Mouse (Mus musculus): ENCODE measurements around the gene Tnrc6a.

Tnrc6a gene

GRCm38 (mm10) chr7:123124299-123124716, 623 bp downstream of the Tnrc6a start:
- DNase-seq (ENCODE audit: extremely low spot score, low read depth, low spot score): no peak

- no peak for DNase-seq (ENCODE audit: extremely low spot score, low read depth, low spot score)
These were observed 1.1 kb downstream of the Tnrc6a start for GRCm38 (mm10) chr7:123124735-123125181.

GRCm38 (mm10) chr7:123126056-123126455, 2.4 kb downstream of the Tnrc6a start:
- DNase-seq (ENCODE audit: extremely low spot score, low read depth, low spot score): no peak

- DNase-seq (ENCODE audit: extremely low spot score, low read depth, low spot score): no peak
These were observed 3.6 kb downstream of the Tnrc6a start for GRCm38 (mm10) chr7:123127301-123127700.

GRCm38 (mm10) chr7:123127981-123128380, 4.3 kb downstream of the Tnrc6a start:
- no peak for DNase-seq (ENCODE audit: extremely low spot score, low read depth, low spot score)

GRCm38 (mm10) chr7:123129061-123129460, 5.4 kb downstream of the Tnrc6a start:
- DNase-seq (ENCODE audit: extremely low spot score, low read depth, low spot score): no peak

GRCm38 (mm10) chr7:123130198-123130597, 6.5 kb downstream of the Tnrc6a start:
- DNase-seq (ENCODE audit: extremely low spot score, low read depth, low spot score): no peak

GRCm38 (mm10) chr7:123132401-123132800, 8.7 kb downstream of the Tnrc6a start:
- DNase-seq (ENCODE audit: extremely low spot score, low read depth, low spot score): no peak

GRCm38 (mm10) chr7:123134876-123135275, 11.2 kb downstream of the Tnrc6a start:
- no peak for DNase-seq (ENCODE audit: extremely low spot score, low read depth, low spot score)

- DNase-seq (ENCODE audit: extremely low spot score, low read depth, low spot score): no peak
These were observed 12.0 kb downstream of the Tnrc6a start for GRCm38 (mm10) chr7:123135655-123136054.

GRCm38 (mm10) chr7:123138001-123138400, 14.3 kb downstream of the Tnrc6a start:
- no peak for DNase-seq (ENCODE audit: extremely low spot score, low read depth, low spot score)

GRCm38 (mm10) chr7:123146141-123146846, 22.6 kb downstream of the Tnrc6a start:
- no peak for DNase-seq (ENCODE audit: extremely low spot score, low read depth, low spot score)

- no peak for DNase-seq (ENCODE audit: extremely low spot score, low read depth, low spot score)
These were observed 24.1 kb downstream of the Tnrc6a start for GRCm38 (mm10) chr7:123147787-123148186.

- DNase-seq (ENCODE audit: extremely low spot score, low read depth, low spot score): no peak
These were observed 25.2 kb downstream of the Tnrc6a start for GRCm38 (mm10) chr7:123148935-123149334.

- DNase-seq (ENCODE audit: extremely low spot score, low read depth, low spot score): no peak
These were observed 38.7 kb downstream of the Tnrc6a start for GRCm38 (mm10) chr7:123162346-123162745.

GRCm38 (mm10) chr7:123167436-123167835, 43.8 kb downstream of the Tnrc6a start:
- DNase-seq (ENCODE audit: extremely low spot score, low read depth, low spot score): no peak

- no peak for DNase-seq (ENCODE audit: extremely low spot score, low read depth, low spot score)
These were observed 45.9 kb downstream of the Tnrc6a start for GRCm38 (mm10) chr7:123169618-123170017.

GRCm38 (mm10) chr7:123172101-123172500, 48.4 kb downstream of the Tnrc6a start:
- DNase-seq (ENCODE audit: extremely low spot score, low read depth, low spot score): no peak

GRCm38 (mm10) chr7:123177215-123177614, 53.5 kb downstream of the Tnrc6a start:
- DNase-seq (ENCODE audit: extremely low spot score, low read depth, low spot score): no peak

- no peak for DNase-seq (ENCODE audit: extremely low spot score, low read depth, low spot score)
These were observed 58.4 kb downstream of the Tnrc6a start for GRCm38 (mm10) chr7:123181787-123182701.

- no peak for DNase-seq (ENCODE audit: extremely low spot score, low read depth, low spot score)
These were observed 61.2 kb downstream of the Tnrc6a start for GRCm38 (mm10) chr7:123184891-123185290.

- DNase-seq (ENCODE audit: extremely low spot score, low read depth, low spot score): no peak
These were observed 62.8 kb downstream of the Tnrc6a start for GRCm38 (mm10) chr7:123186463-123186862.

Measured in hindlimb bud, embryonic 11.5 days (tissue).